Mouse (Mus musculus): ENCODE results near the gene Dnajb4. TPM values are rescaled to one million over a fixed set of nuclear protein-coding genes. Genes with fewer than 3 reads are reported as not detected.

The Dnajb4 gene
- polyA plus RNA-seq, 1 experiment from 2014 or later = 41.3 TPM

DNA sequence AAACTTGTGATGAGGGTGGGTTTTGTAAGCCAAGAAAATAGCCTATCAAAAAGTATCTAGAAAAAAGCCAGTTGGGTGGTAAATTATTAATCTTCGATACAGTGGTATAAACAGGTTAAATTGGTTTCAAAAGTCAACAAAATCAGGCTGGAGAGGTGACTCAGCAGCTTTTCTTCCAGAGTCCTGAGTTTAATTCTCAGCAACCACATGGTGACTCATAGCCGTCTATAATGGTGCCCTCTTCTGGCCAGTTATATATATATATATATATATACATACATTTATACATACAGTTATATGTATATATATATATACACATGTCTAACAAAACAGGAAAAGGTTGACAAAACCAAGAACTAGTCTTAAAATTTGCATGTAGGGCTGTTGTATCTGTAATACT, 28.7 kb upstream of the Dnajb4 start:
- Histone ChIP-seq H3K9me3 (ENCODE audit: control insufficient read depth, low read length) (no peaks in the 10 kb centered on the region), H3K4me3 (replicated peaks; ENCODE audit: low read depth, low read length) (no peak overlapping the region), H3K9ac (replicated peaks; ENCODE audit: low read length) (no peak overlapping the region), H3K4me2 (ENCODE audit: low read length) (no peak overlapping the region), H3K4me1 (ENCODE audit: control insufficient read depth, insufficient read depth, low read length) (no peaks in the 10 kb centered on the region), H3K27ac (replicated peaks; ENCODE audit: low read depth, low read length) (no peak overlapping the region), H3K36me3 (ENCODE audit: control insufficient read depth, insufficient read depth, low read length) (peaks cover 47% of the 10 kb centered on the region), H3K27me3 (ENCODE audit: control insufficient read depth, insufficient read depth, low read length) (no peaks in the 10 kb centered on the region)
- DNase-seq (peak; percentile 24), ATAC-seq (ENCODE audit: low FRiP score, low TSS enrichment) (no peak)
- 74% methylated on average over 2 of the region's 2 CpGs for WGBS

- ATAC-seq (ENCODE audit: low FRiP score, low TSS enrichment) (no peak), DNase-seq (no peak)
- Histone ChIP-seq H3K9me3 (ENCODE audit: control insufficient read depth, low read length) (no peaks in the 10 kb centered on the region), H3K4me2 (ENCODE audit: low read length) (no peak overlapping the region), H3K27ac (replicated peaks; ENCODE audit: low read depth, low read length) (no peak overlapping the region), H3K4me1 (ENCODE audit: control insufficient read depth, insufficient read depth, low read length) (no peaks in the 10 kb centered on the region), H3K9ac (replicated peaks; ENCODE audit: low read length) (no peak overlapping the region), H3K4me3 (replicated peaks; ENCODE audit: low read depth, low read length) (no peak overlapping the region), H3K36me3 (ENCODE audit: control insufficient read depth, insufficient read depth, low read length) (peaks cover 66% of the 10 kb centered on the region), H3K27me3 (ENCODE audit: control insufficient read depth, insufficient read depth, low read length) (no peaks in the 10 kb centered on the region)
- WGBS = 97% methylated on average over 1 of the region's 1 CpGs
These were observed 25.7 kb upstream of the Dnajb4 start for GRCm38 (mm10) chr3:152235805-152236204.

DNA sequence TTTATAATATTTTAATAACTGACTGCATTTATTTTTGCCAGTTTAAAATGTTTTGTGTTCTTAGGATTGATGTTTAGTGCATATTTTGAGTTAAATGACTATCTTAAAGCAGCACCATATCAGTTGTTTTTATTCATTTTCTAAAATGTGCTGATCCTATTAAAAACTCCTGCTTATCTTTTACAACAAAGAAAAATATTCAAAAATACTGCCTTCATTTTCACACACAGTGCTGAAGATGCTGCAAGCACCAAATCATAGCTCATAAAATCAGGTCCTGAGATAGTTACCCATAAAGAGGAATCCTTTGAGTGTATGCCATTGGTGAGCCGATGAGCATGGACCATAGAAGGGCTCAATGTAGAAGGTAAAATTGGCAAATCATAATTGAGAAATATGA, 25.1 kb upstream of the Dnajb4 start:
- 90% methylated on average over 1 of the region's 1 CpGs for WGBS
- Histone ChIP-seq H3K4me2 (ENCODE audit: low read length) (no peak overlapping the region), H3K36me3 (ENCODE audit: control insufficient read depth, insufficient read depth, low read length) (peaks cover 67% of the 10 kb centered on the region)

GRCm38 (mm10) chr3:152231333-152232100, 21.4 kb upstream of the Dnajb4 start:
- Histone ChIP-seq H3K4me1 (ENCODE audit: control insufficient read depth, insufficient read depth, low read length) (no peaks in the 10 kb centered on the region), H3K9ac (replicated peaks; ENCODE audit: low read length) (no peak overlapping the region), H3K27me3 (ENCODE audit: control insufficient read depth, insufficient read depth, low read length) (no peaks in the 10 kb centered on the region), H3K27ac (replicated peaks; ENCODE audit: low read depth, low read length) (no peak overlapping the region), H3K36me3 (ENCODE audit: control insufficient read depth, insufficient read depth, low read length) (peaks cover 83% of the 10 kb centered on the region), H3K4me3 (replicated peaks; ENCODE audit: low read depth, low read length) (no peak overlapping the region), H3K4me2 (ENCODE audit: low read length) (no peak overlapping the region), H3K9me3 (ENCODE audit: control insufficient read depth, low read length) (no peaks in the 10 kb centered on the region)
- DNase-seq (no peak), ATAC-seq (ENCODE audit: low FRiP score, low TSS enrichment) (no peak)
- WGBS = 61% methylated on average over 6 of the region's 6 CpGs

More for the DNA sequence above, 25.1 kb upstream of the Dnajb4 start:
- no peak for ATAC-seq (ENCODE audit: low FRiP score, low TSS enrichment)
- H3K9ac ChIP-seq (replicated peaks; ENCODE audit: low read length) = no peak overlapping the region
- H3K9me3 ChIP-seq (ENCODE audit: control insufficient read depth, low read length) = no peaks in the 10 kb centered on the region
- H3K27ac ChIP-seq (replicated peaks; ENCODE audit: low read depth, low read length) = no peak overlapping the region
- DNase-seq = no peak
- no peaks in the 10 kb centered on the region for H3K4me1 ChIP-seq (ENCODE audit: control insufficient read depth, insufficient read depth, low read length)
- H3K4me3 ChIP-seq (replicated peaks; ENCODE audit: low read depth, low read length) = no peak overlapping the region
- no peaks in the 10 kb centered on the region for H3K27me3 ChIP-seq (ENCODE audit: control insufficient read depth, insufficient read depth, low read length)

- Histone ChIP-seq H3K27me3 (ENCODE audit: control insufficient read depth, insufficient read depth, low read length) (no peaks in the 10 kb centered on the region), H3K4me2 (ENCODE audit: low read length) (no peak overlapping the region), H3K27ac (replicated peaks; ENCODE audit: low read depth, low read length) (no peak overlapping the region), H3K9me3 (ENCODE audit: control insufficient read depth, low read length) (no peaks in the 10 kb centered on the region), H3K4me3 (replicated peaks; ENCODE audit: low read depth, low read length) (no peak overlapping the region), H3K9ac (replicated peaks; ENCODE audit: low read length) (no peak overlapping the region), H3K36me3 (ENCODE audit: control insufficient read depth, insufficient read depth, low read length) (peaks cover 89% of the 10 kb centered on the region), H3K4me1 (ENCODE audit: control insufficient read depth, insufficient read depth, low read length) (no peaks in the 10 kb centered on the region)
- ATAC-seq (ENCODE audit: low FRiP score, low TSS enrichment) = no peak
- no peak for DNase-seq
- WGBS = 95% methylated on average over 5 of the region's 5 CpGs
These were observed 19.2 kb upstream of the Dnajb4 start for GRCm38 (mm10) chr3:152229271-152229670.

- no peak overlapping the region for H3K4me2 ChIP-seq (ENCODE audit: low read length)
- H3K9ac ChIP-seq (replicated peaks; ENCODE audit: low read length) = no peak overlapping the region
- H3K27ac ChIP-seq (replicated peaks; ENCODE audit: low read depth, low read length) = no peak overlapping the region
- ATAC-seq (ENCODE audit: low FRiP score, low TSS enrichment) = no peak
- DNase-seq = no peak
- no peaks in the 10 kb centered on the region for H3K9me3 ChIP-seq (ENCODE audit: control insufficient read depth, low read length)
- 94% methylated on average over 7 of the region's 7 CpGs for WGBS
- H3K27me3 ChIP-seq (ENCODE audit: control insufficient read depth, insufficient read depth, low read length) = no peaks in the 10 kb centered on the region
- peaks cover 90% of the 10 kb centered on the region for H3K36me3 ChIP-seq (ENCODE audit: control insufficient read depth, insufficient read depth, low read length)
- no peak overlapping the region for H3K4me3 ChIP-seq (replicated peaks; ENCODE audit: low read depth, low read length)
- H3K4me1 ChIP-seq (ENCODE audit: control insufficient read depth, insufficient read depth, low read length) = no peaks in the 10 kb centered on the region
These were observed 18.7 kb upstream of the Dnajb4 start for GRCm38 (mm10) chr3:152228843-152229242.

- 94% methylated on average over 7 of the region's 7 CpGs for WGBS
- Histone ChIP-seq H3K36me3 (ENCODE audit: control insufficient read depth, insufficient read depth, low read length) (peaks cover 93% of the 10 kb centered on the region), H3K9me3 (ENCODE audit: control insufficient read depth, low read length) (no peaks in the 10 kb centered on the region), H3K9ac (replicated peaks; ENCODE audit: low read length) (no peak overlapping the region), H3K27ac (replicated peaks; ENCODE audit: low read depth, low read length) (no peak overlapping the region), H3K27me3 (ENCODE audit: control insufficient read depth, insufficient read depth, low read length) (no peaks in the 10 kb centered on the region), H3K4me2 (ENCODE audit: low read length) (no peak overlapping the region), H3K4me3 (replicated peaks; ENCODE audit: low read depth, low read length) (no peak overlapping the region), H3K4me1 (ENCODE audit: control insufficient read depth, insufficient read depth, low read length) (no peaks in the 10 kb centered on the region)
- DNase-seq (no peak), ATAC-seq (ENCODE audit: low FRiP score, low TSS enrichment) (no peak)
These were observed 15.8 kb upstream of the Dnajb4 start for GRCm38 (mm10) chr3:152225906-152226305.

DNA sequence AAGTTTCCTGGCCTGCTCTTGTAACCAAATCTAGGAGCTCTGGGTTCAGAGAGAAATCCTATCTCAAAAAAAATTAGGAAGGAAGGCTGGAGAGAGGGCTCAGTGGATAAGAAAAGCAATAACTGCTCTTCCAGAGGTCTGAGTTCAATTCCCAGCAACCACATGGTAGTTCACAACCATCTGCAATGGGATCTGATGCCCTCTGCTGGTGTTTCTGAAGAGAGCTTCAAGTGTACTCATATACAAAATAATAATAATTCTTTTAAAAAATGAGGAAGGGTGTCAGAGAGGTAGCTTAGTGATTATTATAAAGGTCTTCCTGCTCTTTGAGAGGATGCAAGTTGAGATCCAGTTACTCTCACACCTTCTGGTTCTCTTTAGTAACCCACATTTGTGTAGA, 14.8 kb upstream of the Dnajb4 start:
- H3K27me3 ChIP-seq (ENCODE audit: control insufficient read depth, insufficient read depth, low read length) = no peaks in the 10 kb centered on the region
- H3K4me2 ChIP-seq (ENCODE audit: low read length) = no peak overlapping the region
- DNase-seq (no peak), ATAC-seq (ENCODE audit: low FRiP score, low TSS enrichment) (no peak)
- no peak overlapping the region for H3K9ac ChIP-seq (replicated peaks; ENCODE audit: low read length)
- H3K4me1 ChIP-seq (ENCODE audit: control insufficient read depth, insufficient read depth, low read length) = no peaks in the 10 kb centered on the region
- H3K4me3 ChIP-seq (replicated peaks; ENCODE audit: low read depth, low read length) = no peak overlapping the region
- H3K27ac ChIP-seq (replicated peaks; ENCODE audit: low read depth, low read length) = no peak overlapping the region
- no peaks in the 10 kb centered on the region for H3K9me3 ChIP-seq (ENCODE audit: control insufficient read depth, low read length)
- peaks cover 94% of the 10 kb centered on the region for H3K36me3 ChIP-seq (ENCODE audit: control insufficient read depth, insufficient read depth, low read length)

DNA sequence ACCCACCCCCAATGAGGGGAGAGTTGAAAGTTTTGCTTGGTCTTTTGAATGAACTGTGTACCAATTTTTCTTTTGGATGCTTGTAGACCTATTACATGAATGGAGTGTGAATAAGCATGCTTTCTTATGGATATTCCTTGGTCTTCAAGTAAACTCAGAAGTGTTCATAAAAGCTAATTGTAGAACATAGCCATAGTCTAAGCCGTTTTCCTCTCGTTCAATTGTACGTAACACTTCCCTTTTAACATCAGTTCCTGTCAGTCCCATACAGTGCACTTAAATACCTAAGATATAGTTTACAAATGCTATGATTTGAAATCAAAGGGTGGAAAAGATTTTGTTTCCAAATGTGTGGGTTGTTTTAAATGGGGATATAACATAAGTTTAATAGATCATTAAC, 3.3 kb upstream of the Dnajb4 start:
- H3K9me3 ChIP-seq (ENCODE audit: control insufficient read depth, low read length) = no peaks in the 10 kb centered on the region
- 68% methylated on average over 3 of the region's 3 CpGs for WGBS
- DNase-seq (no peak), ATAC-seq (ENCODE audit: low FRiP score, low TSS enrichment) (no peak)
- no peak overlapping the region for H3K9ac ChIP-seq (replicated peaks; ENCODE audit: low read length)
- H3K36me3 ChIP-seq (ENCODE audit: control insufficient read depth, insufficient read depth, low read length) = peaks cover 37% of the 10 kb centered on the region
- peaks cover 28% of the 10 kb centered on the region for H3K4me1 ChIP-seq (ENCODE audit: control insufficient read depth, insufficient read depth, low read length)
- H3K4me3 ChIP-seq (replicated peaks; ENCODE audit: low read depth, low read length) = peak overlapping the region; percentile 96
- H3K27me3 ChIP-seq (ENCODE audit: control insufficient read depth, insufficient read depth, low read length) = no peaks in the 10 kb centered on the region
- no peak overlapping the region for H3K27ac ChIP-seq (replicated peaks; ENCODE audit: low read depth, low read length)
- peak overlapping the region; percentile 88 for H3K4me2 ChIP-seq (ENCODE audit: low read length)

Data from midbrain, embryonic 14.5 days (tissue).